Mouse (Mus musculus) G1E (cell line): ENCODE data around the gene Pabpc1l.

ENCODE experiments used
- CTCF ChIP-seq: IDR thresholded peaks from 2 replicates; pipeline ENCODE4 v1.5.1; 2012; ENCODE audit warnings: low read depth, low read length, inconsistent platforms, mixed read lengths
- GATA2 ChIP-seq: IDR thresholded peaks from 2 replicates; pipeline ENCODE4 v1.6.1; 2012; ENCODE audit warnings: low read depth, low read length, inconsistent platforms, borderline replicate concordance
- TAL1 ChIP-seq: conservative IDR thresholded peaks from 2 replicates; pipeline ENCODE4 v1.6.1; 2012; ENCODE audit warnings: low read depth, low read length, inconsistent platforms, mixed read lengths

DNA sequence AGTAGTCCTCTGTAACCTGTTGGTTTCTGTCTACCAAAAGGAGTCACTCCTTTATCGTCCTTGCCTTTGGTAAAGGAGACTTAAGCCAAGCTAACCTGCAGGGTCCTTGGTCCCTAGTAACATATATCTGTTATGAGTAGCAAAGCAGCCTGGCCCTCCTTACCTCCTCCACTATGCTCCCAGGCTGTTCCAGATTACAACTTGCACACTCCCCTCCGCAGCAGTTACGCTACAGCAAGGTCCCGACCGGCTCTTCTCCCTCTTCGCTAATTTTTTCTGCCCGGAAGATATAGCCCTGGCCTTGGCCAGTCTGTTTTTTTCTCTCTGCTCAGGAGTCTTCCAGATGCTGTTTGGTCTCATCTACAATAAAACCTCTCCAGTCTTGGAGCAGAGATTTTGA is 47.9 kb downstream of the Pabpc1l start:
- TF ChIP-seq CTCF (no peak), TAL1 (no peak), GATA2 (no peak)
